Mouse (Mus musculus) liver, embryonic 14.5 days (tissue): ENCODE data around the gene Gaa. TPM values are rescaled to one million over a fixed set of nuclear protein-coding genes. Genes with fewer than 3 reads are reported as not detected.

ENCODE experiments used
- ATAC-seq: fragments of 200-750 bp; cut with Nextera tagmentation; 2 replicates; pipeline ENCODE4 v1.8.0; 2017; ENCODE audit warnings: moderate number of reproducible peaks, mild to moderate bottlenecking, moderate library complexity; ENCODE audit not compliant: insufficient read depth
- DNase-seq, 3 experiments: peaks; one replicate each; pipeline ENCODE4 v3.0.0-alpha.2; 2012 to 2013; ENCODE audit warnings: low read depth in 3 of 3, low spot score in 3 of 3
- H3K27ac ChIP-seq: fragments of 300-500 bp; sonication (generic); 2 replicates; pipeline ENCODE4 v1.5.1; 2014; ENCODE audit warnings: moderate library complexity, mild to moderate bottlenecking, control low read depth, inconsistent platforms
- H3K27me3 ChIP-seq: fragments of 300-500 bp; sonication (generic); 2 replicates; pipeline ENCODE4 v1.6.1; 2014; ENCODE audit warnings: mild to moderate bottlenecking, low read length, moderate library complexity; ENCODE audit not compliant: control insufficient read depth, insufficient read depth
- H3K36me3 ChIP-seq: fragments of 300-500 bp; sonication (generic); replicated peaks from 2 replicates; pipeline ENCODE4 v1.6.1; 2014; ENCODE audit warnings: low read depth; ENCODE audit not compliant: control insufficient read depth, insufficient read depth
- H3K4me1 ChIP-seq, 2 experiments: fragments of 200-500 bp in 1 of 2; fragments of 300-500 bp in 1 of 2; sonication (generic) in 1 of 2; replicated peaks; 2 replicates each; pipeline ENCODE4 v1.6.1; 2012 to 2014; ENCODE audit warnings: antibody characterized with exemption in 1 of 2, inconsistent platforms in 1 of 2, low read length in 1 of 2; ENCODE audit not compliant: control insufficient read depth in 2 of 2, insufficient read depth in 2 of 2
- H3K4me2 ChIP-seq: fragments of 300-500 bp; sonication (generic); 2 replicates; pipeline ENCODE4 v1.6.1; 2014; ENCODE audit warnings: low read depth, mild to moderate bottlenecking, control low read depth, moderate library complexity
- H3K4me3 ChIP-seq, 2 experiments: fragments of 200-500 bp in 1 of 2; fragments of 300-500 bp in 1 of 2; sonication (generic) in 1 of 2; 2 replicates each; pipeline ENCODE4 v1.5.1; 2012 to 2014; ENCODE audit warnings: low read depth in 2 of 2, low read length in 2 of 2, mild to moderate bottlenecking in 2 of 2, control low read depth in 1 of 2, inconsistent platforms in 1 of 2, moderate library complexity in 1 of 2; ENCODE audit not compliant: insufficient read depth in 1 of 2
- H3K9ac ChIP-seq: fragments of 300-500 bp; sonication (generic); replicated peaks from 2 replicates; pipeline ENCODE4 v1.6.1; 2014; ENCODE audit warnings: mild to moderate bottlenecking, control low read depth, moderate library complexity
- H3K9me3 ChIP-seq: fragments of 300-500 bp; sonication (generic); 2 replicates; pipeline ENCODE4 v1.6.1; 2016; ENCODE audit warnings: low read length, mixed read lengths; ENCODE audit not compliant: control insufficient read depth
- CTCF ChIP-seq: IDR thresholded peaks from 2 replicates; pipeline ENCODE4 v1.5.1; 2016; ENCODE audit warnings: antibody characterized with exemption, low read depth, control low read depth
- EP300 ChIP-seq: IDR thresholded peaks from 2 replicates; pipeline ENCODE4 v1.6.1; 2016; ENCODE audit warnings: antibody characterized with exemption, low read depth
- WGBS: fragments of 180-500 bp; shearing (Covaris S2); extraction: QIAGEN DNeasy Blood & Tissue Kit; methylation state at CpG from one replicate; pipeline ENCODE4 v1.1.7; 2014; ENCODE audit not compliant: insufficient replicate concordance; 5-methylcytosine and 5-hydroxymethylcytosine counted together
- polyA plus RNA-seq, 2 experiments: library from polyadenylated mRNA; depleted of rRNA in 1 of 2; stranded (reverse) in 1 of 2; unstranded in 1 of 2; fragments of >200 nt; fragmentation: Nextera tagmentation in 1 of 2; extraction: Ambion mirVana in 1 of 2; gene quantifications; 2 replicates each; pipeline versions ENCODE4 v1.2.1 to v1.2.3; 2012 to 2014

Gene Gaa
- polyA plus RNA-seq (2012; rRNA removed) (14.7 and 18.8 TPM in 2 replicates), polyA plus RNA-seq (2014; fragmentation: Nextera tagmentation; extraction: Ambion mirVana) (11.8 and 14.7 TPM in 2 replicates)

- peak; percentile 80 for ATAC-seq
- no peak within 1 kb of the TSS for H3K27ac ChIP-seq
- peaks cover 0 to 11% of the 10 kb centered on the region in 2 experiments; a peak in 2 of 4 replicates for H3K4me1 ChIP-seq
- TF ChIP-seq CTCF (peak; percentile 100), EP300 (no peak)
- no peaks in the 10 kb centered on the region for H3K9me3 ChIP-seq
- peak within 1 kb of the TSS; percentile 58 to 64 for H3K4me3 ChIP-seq
- WGBS, result 3% methylated on average over 52 of the region's 52 CpGs
- peak; percentile 87 to 90 (median 87) for DNase-seq
- peak within 1 kb of the TSS; percentile 65 for H3K4me2 ChIP-seq
- peak within 1 kb of the TSS; percentile 61 for H3K9ac ChIP-seq
- H3K36me3 ChIP-seq, result no peaks in the 10 kb centered on the region
- H3K27me3 ChIP-seq, result no peaks in the 10 kb centered on the region
Observed at GRCm38 (mm10) chr11:119267768-119268556, at the start of gene Gaa. Gene Gaa (plus strand): TSS chr11:119267887.

DNA sequence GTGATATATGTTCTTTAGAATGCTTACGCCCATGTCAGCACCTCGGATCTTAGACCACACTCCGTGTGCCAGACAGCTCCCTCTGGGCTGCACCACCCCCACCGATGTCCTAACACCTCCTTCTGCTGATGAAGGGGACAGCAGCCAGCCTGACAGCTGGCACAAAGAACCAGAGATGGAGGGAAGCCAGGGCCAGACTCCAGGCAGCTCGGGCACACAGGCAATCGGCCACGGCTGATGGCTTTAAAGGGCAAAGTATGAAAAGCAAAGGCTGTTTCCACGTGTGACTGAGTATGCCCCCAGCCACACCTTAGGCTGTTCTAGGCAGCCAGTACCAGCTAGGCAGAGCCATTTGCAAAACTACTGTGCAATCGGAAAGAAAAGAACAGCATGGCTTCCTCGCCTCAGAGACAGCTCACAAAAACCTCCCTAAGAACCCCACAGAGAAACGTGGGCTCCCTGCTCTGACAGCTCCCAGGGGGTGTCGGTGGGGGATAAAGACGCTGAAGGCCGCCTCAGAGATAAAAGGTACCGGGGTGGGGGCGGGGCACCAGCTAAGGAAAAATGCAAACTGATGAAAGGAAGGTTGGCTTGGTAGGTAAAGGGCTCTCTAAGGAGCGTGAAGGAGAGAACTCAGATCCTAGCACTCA lies 47.7 kb upstream of the Gaa start:
- no peak for TF ChIP-seq EP300
- no peak for TF ChIP-seq CTCF
- Histone ChIP-seq H3K9ac (no peak overlapping the region), H3K9me3 (no peaks in the 10 kb centered on the region), H3K27me3 (no peaks in the 10 kb centered on the region), H3K4me2 (no peak overlapping the region), H3K36me3 (no peaks in the 10 kb centered on the region), H3K27ac (no peak overlapping the region), H3K4me3 (no peak overlapping the region), H3K4me1 (peaks cover 4 to 16% of the 10 kb centered on the region in 2 experiments; a peak in 3 of 4 replicates)
- no peak for ATAC-seq
- 37% methylated on average over 17 of the region's 17 CpGs for WGBS
- no peak for DNase-seq

DNA sequence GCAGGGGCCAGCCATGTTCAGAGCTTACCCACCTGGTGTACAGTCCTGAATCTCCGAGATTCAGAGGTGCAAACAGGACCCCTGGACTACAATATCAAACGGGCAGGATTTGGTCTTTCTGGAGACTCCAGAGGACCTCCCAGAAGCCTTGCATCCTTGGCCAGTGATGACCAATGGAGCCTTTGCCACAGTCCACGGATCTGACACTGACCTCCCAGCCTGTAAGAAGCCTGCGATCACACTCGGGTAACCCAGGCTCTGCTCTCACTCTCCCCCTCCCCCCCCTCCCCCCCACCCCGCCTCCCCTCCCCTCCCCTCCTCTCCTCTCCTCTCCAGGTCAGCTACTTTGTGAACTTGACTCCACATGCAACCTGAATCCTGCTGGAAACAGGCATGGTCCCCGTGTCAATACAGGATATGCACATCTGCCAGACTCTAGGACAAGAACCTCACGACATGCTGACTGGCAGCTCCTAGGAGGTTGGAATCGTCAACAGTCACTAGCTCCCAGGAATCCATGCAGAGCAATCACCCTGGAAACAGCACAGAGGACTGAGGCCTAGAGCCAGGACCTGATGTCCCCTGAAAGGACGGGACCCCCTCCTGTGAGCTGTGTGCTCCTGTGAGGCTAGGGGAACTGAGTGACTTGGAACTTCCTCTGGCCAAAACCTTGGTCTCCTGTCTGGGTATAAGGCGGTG lies 45.7 kb upstream of the Gaa start:
- DNase-seq (no peak), ATAC-seq (no peak)
- Histone ChIP-seq H3K9ac (no peak overlapping the region), H3K27me3 (peaks cover 3% of the 10 kb centered on the region), H3K27ac (no peak overlapping the region), H3K4me3 (no peak overlapping the region), H3K4me2 (no peak overlapping the region), H3K9me3 (no peaks in the 10 kb centered on the region), H3K4me1 (0 out of 4 replicates have a peak, but pooled peaks cover 0 to under 1% of the 10 kb centered on the region in 2 experiments), H3K36me3 (no peaks in the 10 kb centered on the region)
- 54% methylated on average over 10 of the region's 11 CpGs for WGBS
- TF ChIP-seq EP300, result no peak
- TF ChIP-seq CTCF, result no peak

GRCm38 (mm10) chr11:119223124-119223890 lies 44.4 kb upstream of the Gaa start:
- Histone ChIP-seq H3K36me3 (no peaks in the 10 kb centered on the region), H3K27me3 (peaks cover 13% of the 10 kb centered on the region), H3K27ac (no peak overlapping the region), H3K4me1 (no peaks in the 10 kb centered on the region; a peak in 1 of 4 replicates), H3K9me3 (no peaks in the 10 kb centered on the region), H3K9ac (no peak overlapping the region), H3K4me3 (no peak overlapping the region), H3K4me2 (no peak overlapping the region)
- DNase-seq (no peak), ATAC-seq (no peak)
- WGBS, result 66% methylated on average over 20 of the region's 20 CpGs
- TF ChIP-seq CTCF (no peak), EP300 (no peak)
